Mouse (Mus musculus) liver, adult (tissue): ENCODE data around the gene Diras2.

Experiments
- GATA4 ChIP-seq: IDR thresholded peaks from 2 replicates; pipeline ENCODE4 v1.6.1; 2014; ENCODE audit warnings: mild to moderate bottlenecking, low read length; ENCODE audit not compliant: insufficient replicate concordance

Diras2 gene

DNA sequence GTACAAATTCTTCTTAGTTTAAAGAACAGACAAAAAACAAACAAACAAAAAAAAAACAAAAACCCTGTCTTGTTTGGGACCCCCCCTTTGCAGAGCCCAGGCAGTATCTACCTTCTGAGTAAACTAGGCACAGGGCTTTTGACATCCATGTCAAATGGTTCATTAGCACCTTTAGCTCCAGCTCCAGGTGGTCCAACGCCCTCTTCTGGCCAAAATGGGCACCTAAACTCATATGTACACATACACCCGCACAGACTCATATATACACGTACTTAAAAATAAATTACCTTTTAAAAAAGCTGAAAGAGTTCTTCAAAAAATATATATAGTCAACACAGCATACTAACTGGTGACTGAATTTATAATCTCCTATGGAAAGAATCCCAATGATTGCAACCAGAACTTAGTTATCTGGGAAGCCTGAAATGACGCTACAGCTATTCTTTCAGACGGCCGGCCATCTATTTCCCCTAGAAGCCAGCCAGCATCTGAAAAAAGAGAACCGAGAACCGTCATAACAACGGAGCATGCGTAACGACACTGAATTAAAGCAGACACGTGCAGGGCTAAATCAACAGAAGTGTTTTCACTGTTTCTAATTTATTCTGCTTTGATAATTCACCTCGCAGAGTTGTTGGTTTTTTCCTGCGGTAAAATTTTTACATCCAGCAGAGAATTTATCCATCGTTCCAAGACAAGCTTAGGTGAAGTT, 73.7 kb downstream of the Diras2 start:
- no peak for TF ChIP-seq GATA4

DNA sequence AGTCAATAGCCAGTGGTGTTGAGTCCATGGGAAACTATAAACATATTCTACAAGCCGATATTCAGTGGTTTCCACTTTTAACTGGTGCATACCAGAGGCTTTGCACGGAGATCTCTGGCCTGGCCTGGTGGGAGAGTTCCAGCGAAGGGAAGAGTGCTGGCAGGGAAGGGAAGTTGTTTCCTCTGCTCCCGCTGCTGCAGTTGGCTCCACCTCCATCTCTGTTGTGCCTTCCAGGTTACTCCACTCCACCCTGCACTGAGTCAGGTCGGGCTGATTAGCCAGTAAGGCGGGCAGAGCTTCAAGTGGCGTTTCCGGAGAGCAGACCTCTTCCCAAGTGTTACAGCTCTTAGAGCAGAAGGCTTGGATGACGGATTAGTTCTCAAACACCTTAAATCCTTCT, 75.8 kb downstream of the Diras2 start:
- TF ChIP-seq GATA4: no peak

DNA sequence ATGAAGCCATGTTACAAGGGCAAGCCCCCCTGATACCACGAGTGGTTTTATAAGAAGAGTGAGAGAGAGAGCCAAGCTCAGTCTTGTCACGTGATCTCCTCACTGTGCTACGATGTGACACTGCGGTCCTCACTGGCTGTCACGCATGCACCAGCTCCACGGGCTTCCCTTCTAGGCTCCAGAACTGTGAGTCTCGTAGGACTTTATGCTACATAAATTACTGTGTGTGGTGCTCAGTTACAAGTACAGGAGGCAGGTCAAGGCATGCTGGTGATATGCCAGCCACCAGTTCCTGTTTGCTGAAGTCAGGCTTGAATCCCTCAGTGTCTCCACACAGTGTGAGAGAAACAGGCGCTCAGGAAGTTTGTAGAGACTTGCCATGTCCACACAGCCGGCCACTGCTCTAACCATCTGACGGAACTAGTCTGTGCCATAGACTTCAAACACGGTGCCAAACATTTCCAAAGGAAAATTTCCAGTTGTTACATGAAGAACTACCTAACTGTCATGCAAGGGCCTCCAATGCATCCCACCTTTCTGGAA, 76.3 kb downstream of the Diras2 start:
- TF ChIP-seq GATA4: no peak
